Mouse (Mus musculus) forebrain, embryonic 14.5 days (tissue): Measurements from ENCODE around the gene Cdc42se1. TPM values are rescaled to one million over a fixed set of nuclear protein-coding genes. Genes with fewer than 3 reads are reported as not detected.

Experiments used
- ATAC-seq: fragments of 200-750 bp; cut with Nextera tagmentation; 2 replicates; pipeline ENCODE4 v1.8.0; 2017; ENCODE audit warnings: mild to moderate bottlenecking, moderate library complexity
- DNase-seq: peaks from one replicate; pipeline ENCODE4 v3.0.0-alpha.2; 2015; ENCODE audit warnings: low spot score
- H3K27ac ChIP-seq: fragments of 300-500 bp; sonication (generic); 2 replicates; pipeline ENCODE4 v1.5.1; 2014; ENCODE audit warnings: low read depth, mild to moderate bottlenecking, control low read depth, low read length, moderate library complexity
- H3K27me3 ChIP-seq: fragments of 300-500 bp; sonication (generic); replicated peaks from 2 replicates; pipeline ENCODE4 v1.6.1; 2014; ENCODE audit warnings: low read length, control low read depth, mixed read lengths; ENCODE audit not compliant: control insufficient read depth, insufficient read depth
- H3K36me3 ChIP-seq: fragments of 300-500 bp; sonication (generic); 2 replicates; pipeline ENCODE4 v1.6.1; 2014; ENCODE audit warnings: low read length, control low read depth; ENCODE audit not compliant: control insufficient read depth, insufficient read depth
- H3K4me1 ChIP-seq: fragments of 300-500 bp; sonication (generic); 2 replicates; pipeline ENCODE4 v1.6.1; 2014; ENCODE audit warnings: antibody characterized with exemption, low read length, control low read depth; ENCODE audit not compliant: control insufficient read depth, insufficient read depth
- H3K4me2 ChIP-seq: fragments of 300-500 bp; sonication (generic); 2 replicates; pipeline ENCODE4 v1.6.1; 2014; ENCODE audit warnings: mild to moderate bottlenecking, control low read depth, low read length
- H3K4me3 ChIP-seq: fragments of 300-500 bp; sonication (generic); 2 replicates; pipeline ENCODE4 v1.5.1; 2014; ENCODE audit warnings: low read depth, low read length, control low read depth
- H3K9ac ChIP-seq: fragments of 300-500 bp; sonication (generic); 2 replicates; pipeline ENCODE4 v1.6.1; 2014; ENCODE audit warnings: mild to moderate bottlenecking, low read length, control low read depth, moderate library complexity
- H3K9me3 ChIP-seq: fragments of 300-500 bp; sonication (generic); replicated peaks from 2 replicates; pipeline ENCODE4 v1.6.1; 2016; ENCODE audit warnings: low read length, control low read depth, mixed read lengths; ENCODE audit not compliant: control insufficient read depth
- WGBS: fragments of 180-500 bp; shearing (Covaris S2); extraction: QIAGEN DNeasy Blood & Tissue Kit; methylation state at CpG from one replicate; pipeline ENCODE4 v1.1.7; 2014; 5-methylcytosine and 5-hydroxymethylcytosine counted together
- polyA plus RNA-seq: library from polyadenylated mRNA; unstranded; fragments of >200 nt; fragmentation: Nextera tagmentation; extraction: Ambion mirVana; gene quantifications from 2 replicates; pipeline ENCODE4 v1.2.1, GENCODE M21; 2014

Cdc42se1 gene
- polyA plus RNA-seq, 1 experiment from 2014 or later = 99.7 TPM

- no peak for DNase-seq
- no peak overlapping the region for H3K4me2 ChIP-seq
- H3K27ac ChIP-seq = no peak overlapping the region
- no peak overlapping the region for H3K9ac ChIP-seq
- H3K4me3 ChIP-seq = no peak overlapping the region
- 86% methylated on average over 5 of the region's 5 CpGs for WGBS
- no peaks in the 10 kb centered on the region for H3K9me3 ChIP-seq
- ATAC-seq = no peak
- H3K36me3 ChIP-seq = peaks cover 78% of the 10 kb centered on the region
- H3K27me3 ChIP-seq = no peaks in the 10 kb centered on the region
- H3K4me1 ChIP-seq = no peaks in the 10 kb centered on the region
Measured at GRCm38 (mm10) chr3:95256931-95257330, 28.4 kb downstream of the Cdc42se1 start.

DNA sequence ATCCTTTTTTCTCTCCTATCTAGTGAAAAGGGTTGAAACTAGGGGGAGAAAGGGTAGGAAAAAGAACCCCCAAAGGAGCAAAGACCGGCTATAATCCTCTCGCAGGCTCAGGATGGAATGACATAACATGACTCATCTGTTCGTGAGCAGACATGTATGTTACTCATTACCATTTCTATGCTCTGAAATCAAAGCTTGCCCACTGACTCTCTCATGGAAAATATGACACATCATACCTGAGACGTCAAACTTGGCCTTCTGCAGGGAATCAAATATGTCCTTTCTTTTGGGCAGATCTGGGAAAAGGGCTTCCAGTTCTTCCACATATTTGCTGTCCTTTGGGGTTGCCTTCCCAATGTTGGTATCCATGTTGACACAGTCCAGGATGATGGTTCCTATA lies 33.4 kb downstream of the Cdc42se1 start:
- H3K4me2 ChIP-seq = no peak overlapping the region
- WGBS = 98% methylated on average over 4 of the region's 4 CpGs
- no peak overlapping the region for H3K27ac ChIP-seq
- H3K36me3 ChIP-seq = peaks cover 85% of the 10 kb centered on the region
- DNase-seq (no peak), ATAC-seq (no peak)
- no peaks in the 10 kb centered on the region for H3K27me3 ChIP-seq
- H3K4me3 ChIP-seq = no peak overlapping the region
- H3K4me1 ChIP-seq = no peaks in the 10 kb centered on the region
- H3K9me3 ChIP-seq = no peaks in the 10 kb centered on the region
- no peak overlapping the region for H3K9ac ChIP-seq

- Histone ChIP-seq H3K4me3 (no peak overlapping the region), H3K4me1 (no peaks in the 10 kb centered on the region), H3K27ac (no peak overlapping the region), H3K36me3 (peaks cover 86% of the 10 kb centered on the region), H3K4me2 (no peak overlapping the region), H3K27me3 (no peaks in the 10 kb centered on the region), H3K9me3 (no peaks in the 10 kb centered on the region), H3K9ac (no peak overlapping the region)
- peak; percentile 52; the same call in 1 of the 2 replicates for ATAC-seq
- WGBS = 54% methylated on average over 11 of the region's 11 CpGs
- peak; percentile 51 for DNase-seq
Measured at GRCm38 (mm10) chr3:95263089-95263739, 34.7 kb downstream of the Cdc42se1 start.

- WGBS = 84% methylated on average over 1 of the region's 1 CpGs
- Histone ChIP-seq H3K9ac (no peak overlapping the region), H3K4me1 (no peaks in the 10 kb centered on the region), H3K4me3 (no peak overlapping the region), H3K4me2 (no peak overlapping the region), H3K27ac (no peak overlapping the region), H3K36me3 (peaks cover 79% of the 10 kb centered on the region), H3K9me3 (no peaks in the 10 kb centered on the region), H3K27me3 (no peaks in the 10 kb centered on the region)
- ATAC-seq (no peak), DNase-seq (no peak)
Measured at GRCm38 (mm10) chr3:95264724-95265123, 36.2 kb downstream of the Cdc42se1 start.

DNA sequence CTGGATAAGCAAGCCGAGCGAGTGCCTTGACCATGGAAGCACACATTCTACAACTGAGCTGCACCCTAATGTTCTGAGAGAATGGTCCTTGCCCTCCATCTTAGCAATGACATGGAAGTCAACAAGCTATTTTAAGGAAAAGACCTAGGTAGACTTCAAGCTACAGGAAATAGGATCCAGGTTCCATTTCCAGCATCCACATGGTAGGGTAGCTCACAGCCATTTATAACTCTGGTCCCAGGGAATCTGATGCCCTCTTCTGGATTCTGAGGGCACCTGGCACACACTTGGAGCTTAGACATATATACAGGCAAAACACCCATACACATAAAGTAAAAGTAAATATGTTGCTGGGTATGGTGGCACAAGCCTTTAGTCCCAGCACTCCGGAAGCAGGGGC lies 37.5 kb downstream of the Cdc42se1 start:
- Histone ChIP-seq H3K9ac (no peak overlapping the region), H3K4me3 (no peak overlapping the region), H3K9me3 (no peaks in the 10 kb centered on the region), H3K27ac (no peak overlapping the region), H3K36me3 (peaks cover 67% of the 10 kb centered on the region), H3K4me1 (no peaks in the 10 kb centered on the region), H3K27me3 (no peaks in the 10 kb centered on the region), H3K4me2 (no peak overlapping the region)
- no peak for DNase-seq
- ATAC-seq = no peak
- 95% methylated on average over 3 of the region's 3 CpGs for WGBS

DNA sequence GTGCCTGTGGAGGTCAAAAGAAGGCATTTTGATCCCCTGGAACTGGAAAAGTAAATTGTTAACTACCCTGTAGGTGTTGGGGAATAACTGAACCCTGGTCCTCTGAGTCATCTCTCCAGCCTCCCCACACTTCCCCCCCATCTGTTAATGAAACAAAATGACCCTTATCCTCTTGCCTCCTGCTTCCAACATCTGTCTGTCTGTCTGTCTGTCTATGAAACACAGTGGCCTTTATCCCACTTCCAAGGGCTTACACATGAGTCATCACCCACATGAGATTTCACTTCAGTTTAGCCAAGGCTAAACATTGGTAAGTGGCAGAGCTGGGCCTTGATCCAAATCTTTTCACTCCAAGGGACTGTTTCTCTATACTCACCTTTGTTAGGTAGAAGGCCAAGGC lies 39.3 kb downstream of the Cdc42se1 start:
- no peak for DNase-seq
- peaks cover 55% of the 10 kb centered on the region for H3K36me3 ChIP-seq

GRCm38 (mm10) chr3:95269789-95270188 lies 41.3 kb downstream of the Cdc42se1 start:
- ATAC-seq = no peak
- Histone ChIP-seq H3K4me3 (no peak overlapping the region), H3K4me1 (no peaks in the 10 kb centered on the region), H3K9me3 (no peaks in the 10 kb centered on the region), H3K36me3 (peaks cover 36% of the 10 kb centered on the region), H3K9ac (no peak overlapping the region), H3K27me3 (no peaks in the 10 kb centered on the region), H3K4me2 (no peak overlapping the region), H3K27ac (no peak overlapping the region)
- 87% methylated on average over 5 of the region's 5 CpGs for whole genome bisulfite sequencing
- DNase-seq = no peak

More for the DNA sequence above, 39.3 kb downstream of the Cdc42se1 start:
- H3K27ac ChIP-seq = no peak overlapping the region
- no peak overlapping the region for H3K4me3 ChIP-seq
- H3K9ac ChIP-seq = no peak overlapping the region
- no peaks in the 10 kb centered on the region for H3K9me3 ChIP-seq
- ATAC-seq = no peak
- H3K27me3 ChIP-seq = no peaks in the 10 kb centered on the region
- H3K4me1 ChIP-seq = no peaks in the 10 kb centered on the region
- no peak overlapping the region for H3K4me2 ChIP-seq

- Histone ChIP-seq H3K4me3 (no peak overlapping the region), H3K36me3 (peaks cover 31% of the 10 kb centered on the region), H3K9me3 (no peaks in the 10 kb centered on the region), H3K9ac (no peak overlapping the region), H3K27ac (no peak overlapping the region), H3K27me3 (no peaks in the 10 kb centered on the region), H3K4me2 (no peak overlapping the region), H3K4me1 (no peaks in the 10 kb centered on the region)
- DNase-seq (no peak), ATAC-seq (no peak)
- 80% methylated on average over 12 of the region's 12 CpGs for WGBS
Measured at GRCm38 (mm10) chr3:95270766-95271364, 42.3 kb downstream of the Cdc42se1 start.

GRCm38 (mm10) chr3:95273471-95273870 lies 44.9 kb downstream of the Cdc42se1 start:
- H3K4me2 ChIP-seq = no peak overlapping the region
- H3K36me3 ChIP-seq = peaks cover 9% of the 10 kb centered on the region; the same call in 1 of the 2 replicates
- no peaks in the 10 kb centered on the region for H3K9me3 ChIP-seq
- H3K4me1 ChIP-seq = no peaks in the 10 kb centered on the region
- DNase-seq = no peak
- no peak overlapping the region for H3K27ac ChIP-seq
- no peak overlapping the region for H3K9ac ChIP-seq
- no peak overlapping the region for H3K4me3 ChIP-seq
- ATAC-seq = no peak
- no peaks in the 10 kb centered on the region for H3K27me3 ChIP-seq
- WGBS = 91% methylated on average over 5 of the region's 5 CpGs
